Mouse (Mus musculus): ENCODE data around the gene Trim66. TPM values are rescaled to one million over a fixed set of nuclear protein-coding genes. Genes with fewer than 3 reads are reported as not detected.

Trim66 gene
- polyA plus RNA-seq, 1 experiment from 2014 or later = 0.05 TPM

DNA sequence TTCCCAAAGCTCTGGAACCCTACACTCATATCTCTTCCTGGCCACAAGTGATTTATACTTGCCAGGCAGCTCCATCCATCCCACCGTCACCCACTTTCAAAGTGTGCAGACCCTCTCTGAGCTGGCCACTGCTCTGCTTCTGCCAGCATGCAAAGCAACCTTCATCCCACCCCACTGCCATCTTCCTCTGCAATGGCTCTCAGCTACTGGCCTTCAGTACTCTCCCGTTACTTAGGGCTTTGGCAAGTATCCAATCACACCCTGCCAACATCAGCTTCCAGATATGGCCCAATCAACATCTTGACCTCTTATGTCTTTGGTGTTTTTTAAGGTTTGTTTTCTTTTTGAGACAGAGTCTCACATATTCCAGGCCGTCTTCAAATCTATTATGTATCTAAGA lies 30.0 kb downstream of the Trim66 start:
- H3K9ac ChIP-seq (ENCODE audit: low read depth, low read length) = no peak overlapping the region
- no peak overlapping the region for H3K27ac ChIP-seq (ENCODE audit: low read depth, low read length)
- no peaks in the 10 kb centered on the region for H3K36me3 ChIP-seq (ENCODE audit: control insufficient read depth, insufficient read depth)
- TF ChIP-seq CTCF (IDR thresholded peaks at IDR 0.05; ENCODE audit: low read depth) = no peak
- no peaks in the 10 kb centered on the region for H3K4me1 ChIP-seq (replicated peaks; ENCODE audit: control insufficient read depth, insufficient read depth, low read length)
- H3K4me3 ChIP-seq (ENCODE audit: low read depth, low read length) = no peak overlapping the region
- H3K9me3 ChIP-seq (ENCODE audit: control insufficient read depth) = no peaks in the 10 kb centered on the region
- ATAC-seq = no peak
- H3K27me3 ChIP-seq (replicated peaks; ENCODE audit: control insufficient read depth, insufficient read depth, low read length) = no peaks in the 10 kb centered on the region
- 66% methylated on average over 3 of the region's 3 CpGs for WGBS
- no peak overlapping the region for H3K4me2 ChIP-seq (replicated peaks; ENCODE audit: low read depth)

DNA sequence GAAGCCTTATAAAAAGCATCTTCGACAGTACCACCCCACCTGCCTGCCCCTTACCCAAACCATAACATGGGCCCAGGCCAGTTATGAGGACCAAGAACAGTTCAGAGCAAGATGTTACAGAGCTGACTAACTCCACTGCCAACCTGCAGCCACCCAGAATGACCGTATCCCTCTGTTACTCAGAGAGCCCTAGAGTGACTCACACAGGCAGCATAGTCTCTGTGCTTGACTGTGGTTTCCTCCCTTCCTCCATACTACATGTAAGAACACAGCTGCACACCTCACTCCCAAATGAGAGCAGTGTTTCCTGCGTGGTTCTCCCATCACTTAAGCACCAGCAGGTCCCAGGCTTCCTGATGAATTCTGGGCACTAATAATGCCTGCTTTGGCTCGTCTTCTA lies 37.2 kb downstream of the Trim66 start:
- H3K4me2 ChIP-seq (replicated peaks; ENCODE audit: low read depth) = no peak overlapping the region
- H3K27me3 ChIP-seq (replicated peaks; ENCODE audit: control insufficient read depth, insufficient read depth, low read length) = no peaks in the 10 kb centered on the region
- H3K4me1 ChIP-seq (replicated peaks; ENCODE audit: control insufficient read depth, insufficient read depth, low read length) = no peaks in the 10 kb centered on the region
- no peak overlapping the region for H3K4me3 ChIP-seq (ENCODE audit: low read depth, low read length)
- H3K9me3 ChIP-seq (ENCODE audit: control insufficient read depth) = no peaks in the 10 kb centered on the region
- no peak for TF ChIP-seq CTCF (IDR thresholded peaks at IDR 0.05; ENCODE audit: low read depth)
- ATAC-seq = no peak
- 65% methylated on average over 4 of the region's 4 CpGs for WGBS
- H3K27ac ChIP-seq (ENCODE audit: low read depth, low read length) = no peak overlapping the region
- no peak overlapping the region for H3K9ac ChIP-seq (ENCODE audit: low read depth, low read length)
- no peaks in the 10 kb centered on the region for H3K36me3 ChIP-seq (ENCODE audit: control insufficient read depth, insufficient read depth)

DNA sequence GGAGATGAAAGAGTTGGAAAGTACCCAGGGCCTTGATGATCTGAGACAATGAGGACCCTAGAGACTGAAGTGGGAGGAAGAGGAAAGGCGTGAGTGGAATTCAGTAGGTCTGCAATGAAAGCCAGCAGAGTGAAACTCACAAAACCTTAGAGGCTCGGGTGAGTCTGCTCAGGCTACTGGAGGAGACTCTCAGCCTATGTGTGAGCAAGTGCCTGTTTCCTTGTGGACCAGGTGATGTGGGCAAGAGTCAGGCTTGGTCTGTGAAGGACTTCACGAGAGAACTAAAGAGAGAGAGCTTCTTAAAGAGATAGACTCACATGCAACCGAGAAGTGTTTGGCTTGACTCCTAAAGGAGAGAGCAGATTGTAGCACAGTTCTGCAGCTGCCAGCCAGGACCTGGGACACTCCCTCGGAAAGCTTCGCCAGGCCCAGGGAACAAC lies 39.7 kb downstream of the Trim66 start:
- Histone ChIP-seq H3K4me2 (replicated peaks; ENCODE audit: low read depth) (no peak overlapping the region), H3K9me3 (ENCODE audit: control insufficient read depth) (no peaks in the 10 kb centered on the region), H3K4me1 (replicated peaks; ENCODE audit: control insufficient read depth, insufficient read depth, low read length) (no peaks in the 10 kb centered on the region), H3K36me3 (ENCODE audit: control insufficient read depth, insufficient read depth) (no peaks in the 10 kb centered on the region), H3K27ac (ENCODE audit: low read depth, low read length) (no peak overlapping the region), H3K9ac (ENCODE audit: low read depth, low read length) (no peak overlapping the region), H3K4me3 (ENCODE audit: low read depth, low read length) (no peak overlapping the region), H3K27me3 (replicated peaks; ENCODE audit: control insufficient read depth, insufficient read depth, low read length) (no peaks in the 10 kb centered on the region)
- WGBS = 46% methylated on average over 6 of the region's 6 CpGs
- no peak for TF ChIP-seq CTCF (IDR thresholded peaks at IDR 0.05; ENCODE audit: low read depth)
- no peak for ATAC-seq

DNA sequence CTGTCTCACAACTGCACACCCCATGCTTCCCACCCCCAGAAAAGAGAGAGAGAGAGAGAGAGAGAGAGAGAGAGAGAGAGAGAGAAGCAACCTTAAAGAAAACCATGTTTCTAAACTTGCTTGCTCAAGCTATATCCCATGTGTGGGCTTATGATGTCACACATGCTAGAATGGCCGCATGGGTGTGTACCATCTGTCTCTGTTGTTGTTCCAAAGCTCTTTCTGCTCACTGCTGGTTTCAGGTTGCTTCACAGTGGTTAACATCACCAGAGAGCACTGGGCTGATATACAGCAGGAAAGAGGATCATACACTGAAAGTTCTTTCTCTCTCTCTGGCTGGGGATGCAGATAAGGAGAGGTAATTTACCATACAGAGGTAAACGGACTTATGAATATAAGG lies 40.3 kb downstream of the Trim66 start:
- ATAC-seq = no peak
- no peaks in the 10 kb centered on the region for H3K27me3 ChIP-seq (replicated peaks; ENCODE audit: control insufficient read depth, insufficient read depth, low read length)
- H3K9me3 ChIP-seq (ENCODE audit: control insufficient read depth) = no peaks in the 10 kb centered on the region
- H3K4me1 ChIP-seq (replicated peaks; ENCODE audit: control insufficient read depth, insufficient read depth, low read length) = no peaks in the 10 kb centered on the region
- H3K27ac ChIP-seq (ENCODE audit: low read depth, low read length) = no peak overlapping the region
- no peaks in the 10 kb centered on the region for H3K36me3 ChIP-seq (ENCODE audit: control insufficient read depth, insufficient read depth)
- H3K9ac ChIP-seq (ENCODE audit: low read depth, low read length) = no peak overlapping the region
- no peak overlapping the region for H3K4me3 ChIP-seq (ENCODE audit: low read depth, low read length)
- no peak for TF ChIP-seq CTCF (IDR thresholded peaks at IDR 0.05; ENCODE audit: low read depth)
- 40% methylated on average over 2 of the region's 2 CpGs for WGBS
- no peak overlapping the region for H3K4me2 ChIP-seq (replicated peaks; ENCODE audit: low read depth)

DNA sequence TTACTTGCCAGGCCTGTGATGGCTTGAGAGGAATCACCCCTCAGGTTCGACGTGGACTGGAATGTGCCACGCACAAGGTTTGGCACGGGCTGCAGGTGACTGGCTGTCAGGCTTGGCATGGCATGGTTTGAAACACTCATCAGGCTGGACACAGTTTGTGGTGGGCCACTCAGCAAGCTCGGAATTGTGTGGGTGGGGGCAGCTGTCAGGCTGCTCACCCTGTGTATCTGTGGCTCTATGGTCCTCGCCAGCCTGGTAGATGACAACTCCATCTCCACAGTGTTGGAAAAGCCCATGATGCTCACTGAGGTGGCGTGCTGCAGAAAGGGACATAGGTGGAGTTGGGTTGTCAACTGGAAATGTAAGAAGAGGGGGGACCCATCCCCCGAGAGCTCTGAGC lies 47.2 kb downstream of the Trim66 start:
- H3K4me1 ChIP-seq (replicated peaks; ENCODE audit: control insufficient read depth, insufficient read depth, low read length) = no peaks in the 10 kb centered on the region
- H3K4me2 ChIP-seq (replicated peaks; ENCODE audit: low read depth) = no peak overlapping the region
- H3K9me3 ChIP-seq (ENCODE audit: control insufficient read depth) = no peaks in the 10 kb centered on the region
- no peaks in the 10 kb centered on the region for H3K36me3 ChIP-seq (ENCODE audit: control insufficient read depth, insufficient read depth)
- no peak overlapping the region for H3K4me3 ChIP-seq (ENCODE audit: low read depth, low read length)
- no peak overlapping the region for H3K9ac ChIP-seq (ENCODE audit: low read depth, low read length)
- TF ChIP-seq CTCF (IDR thresholded peaks at IDR 0.05; ENCODE audit: low read depth) = no peak
- no peak overlapping the region for H3K27ac ChIP-seq (ENCODE audit: low read depth, low read length)
- no peak for ATAC-seq
- 94% methylated on average over 8 of the region's 8 CpGs for WGBS
- no peaks in the 10 kb centered on the region for H3K27me3 ChIP-seq (replicated peaks; ENCODE audit: control insufficient read depth, insufficient read depth, low read length)

DNA sequence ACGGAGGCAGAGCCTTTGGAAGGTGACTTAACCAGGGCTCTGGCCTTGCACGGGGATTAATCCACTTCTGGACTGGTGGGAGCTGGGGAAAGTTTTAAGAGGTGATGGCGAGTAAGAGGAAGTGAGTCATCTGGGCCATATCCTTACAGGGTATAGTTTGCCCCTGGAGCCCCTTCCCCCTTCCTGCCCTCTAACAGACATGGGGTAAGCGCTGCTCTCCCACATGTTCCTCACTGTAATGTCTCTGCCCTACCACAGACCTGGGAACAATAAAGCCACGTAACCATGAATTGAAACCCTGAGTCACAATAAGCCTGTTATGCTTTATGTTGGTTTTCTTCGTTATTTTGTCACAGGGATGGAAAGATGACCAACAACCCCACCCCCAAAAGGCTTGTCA lies 51.4 kb downstream of the Trim66 start:
- 68% methylated on average over 6 of the region's 6 CpGs for WGBS
- TF ChIP-seq CTCF (IDR thresholded peaks at IDR 0.05; ENCODE audit: low read depth) = no peak
- Histone ChIP-seq H3K4me2 (replicated peaks; ENCODE audit: low read depth) (no peak overlapping the region), H3K27ac (ENCODE audit: low read depth, low read length) (no peak overlapping the region), H3K4me3 (ENCODE audit: low read depth, low read length) (no peak overlapping the region), H3K36me3 (ENCODE audit: control insufficient read depth, insufficient read depth) (no peaks in the 10 kb centered on the region), H3K4me1 (replicated peaks; ENCODE audit: control insufficient read depth, insufficient read depth, low read length) (no peaks in the 10 kb centered on the region), H3K9ac (ENCODE audit: low read depth, low read length) (no peak overlapping the region), H3K9me3 (ENCODE audit: control insufficient read depth) (no peaks in the 10 kb centered on the region), H3K27me3 (replicated peaks; ENCODE audit: control insufficient read depth, insufficient read depth, low read length) (no peaks in the 10 kb centered on the region)
- no peak for ATAC-seq

DNA sequence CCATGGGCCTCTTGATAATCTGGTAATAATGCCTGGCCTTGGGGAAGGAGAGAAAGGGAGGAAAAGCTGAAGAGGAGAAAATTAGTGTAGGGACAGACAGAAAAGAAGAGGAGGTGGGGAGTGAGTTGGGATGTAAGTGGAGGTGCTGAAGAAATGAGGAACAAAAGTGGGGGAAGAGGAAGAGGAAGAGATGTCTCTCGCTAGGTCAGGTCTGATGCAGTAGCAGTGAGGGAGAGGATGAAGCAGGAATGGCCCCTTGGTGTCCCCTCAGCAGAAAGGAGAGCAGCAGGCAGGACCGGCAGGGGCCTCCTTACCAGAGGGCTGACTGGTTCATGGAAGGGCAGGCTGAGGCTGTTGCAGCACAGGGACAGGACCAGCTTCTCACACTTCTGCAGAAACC lies 52.2 kb downstream of the Trim66 start:
- no peak for ATAC-seq
- WGBS = 68% methylated on average over 2 of the region's 2 CpGs
- Histone ChIP-seq H3K4me2 (replicated peaks; ENCODE audit: low read depth) (no peak overlapping the region), H3K27ac (ENCODE audit: low read depth, low read length) (no peak overlapping the region), H3K9ac (ENCODE audit: low read depth, low read length) (no peak overlapping the region), H3K4me1 (replicated peaks; ENCODE audit: control insufficient read depth, insufficient read depth, low read length) (no peaks in the 10 kb centered on the region), H3K27me3 (replicated peaks; ENCODE audit: control insufficient read depth, insufficient read depth, low read length) (no peaks in the 10 kb centered on the region), H3K36me3 (ENCODE audit: control insufficient read depth, insufficient read depth) (no peaks in the 10 kb centered on the region), H3K9me3 (ENCODE audit: control insufficient read depth) (no peaks in the 10 kb centered on the region), H3K4me3 (ENCODE audit: low read depth, low read length) (no peak overlapping the region)
- no peak for TF ChIP-seq CTCF (IDR thresholded peaks at IDR 0.05; ENCODE audit: low read depth)
